31 mouse cellular contexts compared by ENCODE assay signal in genomic region chr13:3924483-3924882, GRCm38 (mm10). TPM values are rescaled to one million over a fixed set of nuclear protein-coding genes. Genes with fewer than 3 reads are reported as not detected.
DNase-seq lines count a peak whose midpoint lies in the region; ATAC-seq and TF ChIP-seq lines count a peak whose summit lies in the region.
"Had no signal": no experiment of that assay in that cellular context is flagged by ENCODE, and none has a peak within 500 bp of the region (broad histone marks: within the 10 kb centered on the region; RNA-seq: fewer than 3 reads in every experiment).

No protein-coding gene starts in this region.

- no peaks in the 10 kb centered on the region for H3K36me3 ChIP-seq in intestine, embryonic 14.5 days (ENCODE audit: control insufficient read depth, insufficient read depth, low read length)
- H3K36me3 ChIP-seq in intestine, embryonic 16.5 days (ENCODE audit: control insufficient read depth, insufficient read depth, low read length): no peaks in the 10 kb centered on the region
- H3K36me3 ChIP-seq in small intestine, adult 2 months (ENCODE audit: control insufficient read depth, insufficient read depth, low read length): peaks cover 3% of the 10 kb centered on the region; the same call in 1 of the 2 replicates
- no peaks in the 10 kb centered on the region for H3K36me3 ChIP-seq in hindbrain, embryonic 10.5 days
- H3K36me3 ChIP-seq: embryonic facial prominence, embryonic 13.5 days; embryonic facial prominence, embryonic 15.5 days; forebrain, embryonic 10.5 days; forebrain, embryonic 12.5 days had no signal

- no peaks in the 10 kb centered on the region for H3K27me3 ChIP-seq in intestine, embryonic 14.5 days (replicated peaks; ENCODE audit: control insufficient read depth, insufficient read depth, low read length)
- H3K27me3 ChIP-seq in intestine, embryonic 16.5 days (replicated peaks; ENCODE audit: control insufficient read depth, insufficient read depth, low read length): no peaks in the 10 kb centered on the region
- H3K27me3 ChIP-seq in small intestine, adult 2 months (ENCODE audit: control insufficient read depth, insufficient read depth, low read length): no peaks in the 10 kb centered on the region
- H3K27me3 ChIP-seq in hindbrain, embryonic 10.5 days (ENCODE audit: insufficient read depth, poor library complexity, severe bottlenecking): no peaks in the 10 kb centered on the region
- H3K27me3 ChIP-seq: embryonic facial prominence, embryonic 13.5 days; embryonic facial prominence, embryonic 15.5 days; forebrain, embryonic 12.5 days had no signal

- peak; percentile 68; the same call in 1 of the 2 replicates for TF ChIP-seq POLR2A in small intestine, adult 2 months (IDR thresholded peaks at IDR 0.05; ENCODE audit: low read depth, low read length)

- no peak overlapping the region for H3K4me3 ChIP-seq in intestine, embryonic 14.5 days (ENCODE audit: low read depth, low read length)
- peak overlapping the region; percentile 42 for H3K4me3 ChIP-seq in intestine, embryonic 16.5 days (ENCODE audit: low read length)
- H3K4me3 ChIP-seq in small intestine, adult 2 months (ENCODE audit: low read depth, low read length): no peak overlapping the region
- no peak overlapping the region for H3K4me3 ChIP-seq in hindbrain, embryonic 10.5 days
- H3K4me3 ChIP-seq: embryonic facial prominence, embryonic 13.5 days; embryonic facial prominence, embryonic 15.5 days; erythroblast, embryonic 14.5 days; forebrain, embryonic 10.5 days; forebrain, embryonic 12.5 days had no signal

- WGBS in intestine, embryonic 14.5 days: 68% methylated on average over 5 of the region's 5 CpGs
- 66% methylated on average over 5 of the region's 5 CpGs for WGBS in intestine, embryonic 16.5 days
- 44% methylated on average over 5 of the region's 5 CpGs for WGBS in small intestine, adult 2 months
- WGBS in hindbrain, embryonic 10.5 days: 85% methylated on average over 5 of the region's 5 CpGs

- TF ChIP-seq CTCF in small intestine, adult 2 months (IDR thresholded peaks at IDR 0.05; ENCODE audit: extremely low read depth, insufficient read length, insufficient replicate concordance, low read depth, low read length): no peak

- H3K9ac ChIP-seq in intestine, embryonic 14.5 days (ENCODE audit: low read length): no peak overlapping the region
- H3K9ac ChIP-seq in intestine, embryonic 16.5 days (ENCODE audit: low read depth, low read length): no peak overlapping the region
- H3K9ac ChIP-seq: embryonic facial prominence, embryonic 13.5 days; embryonic facial prominence, embryonic 15.5 days; forebrain, embryonic 12.5 days had no signal

- DNase-seq in intestine, embryonic 14.5 days (ENCODE audit: low spot score): no peak
- DNase-seq in cerebellum, adult 9-11 months: no peak
- DNase-seq in kidney, postnatal 25 days: no peak
- DNase-seq in left cerebral cortex, adult 18-20 months (ENCODE audit: low spot score in 2 of 2): no peak
- no peak for DNase-seq in hindbrain, embryonic 10.5 days (ENCODE audit: low spot score)
- DNase-seq: adrenal gland, adult 2 months; adrenal gland, postnatal 10 days; adrenal gland, postnatal 25 days; cerebellum, adult 11 months; cerebellum, adult 18-20 months; cerebellum, adult 8-10 months; cerebellum, postnatal 10 days; cerebellum, postnatal 25 days; embryo, embryonic 11 days had no signal

- H3K27ac ChIP-seq in intestine, embryonic 14.5 days (ENCODE audit: low read depth): no peak overlapping the region
- H3K27ac ChIP-seq in intestine, embryonic 16.5 days (ENCODE audit: low read length): peak overlapping the region; percentile 76; the same call in 1 of the 2 replicates
- H3K27ac ChIP-seq in small intestine, adult 2 months (ENCODE audit: insufficient read depth, low read depth, low read length): no peak overlapping the region
- no peak overlapping the region for H3K27ac ChIP-seq in hindbrain, embryonic 10.5 days
- H3K27ac ChIP-seq: embryonic facial prominence, embryonic 13.5 days; embryonic facial prominence, embryonic 15.5 days; forebrain, embryonic 10.5 days; forebrain, embryonic 12.5 days had no signal

- no peaks in the 10 kb centered on the region for H3K4me1 ChIP-seq in intestine, embryonic 14.5 days (replicated peaks; ENCODE audit: control insufficient read depth, insufficient read depth, low read length)
- H3K4me1 ChIP-seq in intestine, embryonic 16.5 days (ENCODE audit: control insufficient read depth, insufficient read depth, low read length): no peaks in the 10 kb centered on the region
- H3K4me1 ChIP-seq in small intestine, adult 2 months (ENCODE audit: control insufficient read depth, insufficient read depth, insufficient read length, low read length): peaks cover 2% of the 10 kb centered on the region; the same call in 1 of the 2 replicates
- H3K4me1 ChIP-seq in hindbrain, embryonic 10.5 days (replicated peaks): no peaks in the 10 kb centered on the region
- H3K4me1 ChIP-seq: embryonic facial prominence, embryonic 13.5 days; embryonic facial prominence, embryonic 15.5 days; forebrain, embryonic 10.5 days; forebrain, embryonic 12.5 days had no signal

- ATAC-seq in CD4-positive, CD25-positive, alpha-beta regulatory T cell, adult 4 months: peak; percentile 49
- no peak for ATAC-seq in intestine, embryonic 14.5 days (replicated peaks; ENCODE audit: low FRiP score, low TSS enrichment, low read depth)
- peak; percentile 62 for ATAC-seq in intestine, embryonic 16.5 days
- ATAC-seq: forebrain, embryonic 14.5 days; forebrain, embryonic 16.5 days had no signal

- H3K4me2 ChIP-seq in intestine, embryonic 14.5 days (ENCODE audit: low read length): peak overlapping the region; percentile 11; the same call in 1 of the 2 replicates
- no peak overlapping the region for H3K4me2 ChIP-seq in intestine, embryonic 16.5 days (ENCODE audit: low read depth, low read length)
- H3K4me2 ChIP-seq: embryonic facial prominence, embryonic 13.5 days; embryonic facial prominence, embryonic 15.5 days; forebrain, embryonic 12.5 days had no signal

- H3K9me3 ChIP-seq in intestine, embryonic 14.5 days (ENCODE audit: control insufficient read depth, low read length): no peaks in the 10 kb centered on the region
- H3K9me3 ChIP-seq in intestine, embryonic 16.5 days (ENCODE audit: control insufficient read depth, low read length): no peaks in the 10 kb centered on the region
- H3K9me3 ChIP-seq in hindbrain, embryonic 10.5 days: no peaks in the 10 kb centered on the region
- H3K9me3 ChIP-seq: embryonic facial prominence, embryonic 13.5 days; embryonic facial prominence, embryonic 15.5 days; forebrain, embryonic 10.5 days; forebrain, embryonic 12.5 days had no signal

RNA-seq across cellular contexts. Expression of gene Tubal3, which starts 6.4 kb away (rescaled TPM):
- under 1 TPM; 0.43 to 0.44 TPM for polyA plus RNA-seq in CD4-positive, CD25-positive, alpha-beta regulatory T cell, adult 4 months (2017; shearing (Covaris generic))
- 6.7 and 9.2 TPM in 2 replicates for polyA plus RNA-seq in intestine, embryonic 14.5 days (2014; fragmentation: Nextera tagmentation; extraction: Ambion mirVana)
- polyA plus RNA-seq in intestine, embryonic 16.5 days (2015; fragmentation: Nextera tagmentation; extraction: Ambion mirVana): 54.2 and 64.9 TPM in 2 replicates
- polyA plus RNA-seq in small intestine, adult 2 months (2012; rRNA removed): 18.3 and 52.6 TPM in 2 replicates
- not detected for total RNA-seq in left cerebral cortex, adult 18-20 months (2021)
- 0.12 TPM in 1 of 2 replicates, not detected in the other for polyA plus RNA-seq in hindbrain, embryonic 10.5 days (2016; fragmentation: Nextera tagmentation; extraction: Ambion mirVana)
- total RNA-seq: adrenal gland, adult 2 months; adrenal gland, postnatal 10 days; adrenal gland, postnatal 25 days; adrenal gland, postnatal 4 days; common myeloid progenitor, adult 5-6 weeks; ES-E14; MEL had no signal
- polyA plus RNA-seq: adrenal gland, adult 2 months; brain, embryonic 14.5 days; C2C12; embryonic facial prominence, embryonic 11.5 days; embryonic facial prominence, embryonic 13.5 days; embryonic facial prominence, embryonic 15.5 days; erythroblast, embryonic 14.5 days; forebrain, embryonic 10.5 days; forebrain, embryonic 12.5 days; forebrain, embryonic 14.5 days had no signal

RNA-seq across cellular contexts. Expression of gene Net1, which starts 6.5 kb away (rescaled TPM):
- 10 to 100 TPM; 26.6 to 31.7 TPM for polyA plus RNA-seq in CD4-positive, CD25-positive, alpha-beta regulatory T cell, adult 4 months (2017; shearing (Covaris generic))
- 83.5 and 86.4 TPM in 2 replicates for polyA plus RNA-seq in intestine, embryonic 14.5 days (2014; fragmentation: Nextera tagmentation; extraction: Ambion mirVana)
- polyA plus RNA-seq in intestine, embryonic 16.5 days (2015; fragmentation: Nextera tagmentation; extraction: Ambion mirVana): 146 and 148 TPM in 2 replicates
- 16.8 and 64.6 TPM in 2 replicates for polyA plus RNA-seq in small intestine, adult 2 months (2012; rRNA removed)
- total RNA-seq in left cerebral cortex, adult 18-20 months (2021): 10 to 100 TPM; 36.9 to 42.4 TPM
- 40.3 and 49.5 TPM in 2 replicates for polyA plus RNA-seq in hindbrain, embryonic 10.5 days (2016; fragmentation: Nextera tagmentation; extraction: Ambion mirVana)

RNA-seq across cellular contexts. Expression of gene Ucn3, which starts 20.7 kb away (rescaled TPM):
- polyA plus RNA-seq in CD4-positive, CD25-positive, alpha-beta regulatory T cell, adult 4 months (2017; shearing (Covaris generic)): not detected
- 0.12 TPM in 1 of 2 replicates, not detected in the other for polyA plus RNA-seq in intestine, embryonic 14.5 days (2014; fragmentation: Nextera tagmentation; extraction: Ambion mirVana)
- 0.66 and 0.81 TPM in 2 replicates for polyA plus RNA-seq in intestine, embryonic 16.5 days (2015; fragmentation: Nextera tagmentation; extraction: Ambion mirVana)
- 1.2 and 1.3 TPM in 2 replicates for polyA plus RNA-seq in small intestine, adult 2 months (2012; rRNA removed)
- under 1 TPM in 1 of 2 experiments, not detected in 1; 0.45 TPM for total RNA-seq in left cerebral cortex, adult 18-20 months (2021)
- polyA plus RNA-seq in hindbrain, embryonic 10.5 days (2016; fragmentation: Nextera tagmentation; extraction: Ambion mirVana): not detected in 2 replicates
- total RNA-seq: adrenal gland, adult 2 months; adrenal gland, postnatal 10 days; adrenal gland, postnatal 25 days; common myeloid progenitor, adult 5-6 weeks; ES-E14; MEL had no signal
- polyA plus RNA-seq: adrenal gland, adult 2 months; C2C12; embryonic facial prominence, embryonic 11.5 days; embryonic facial prominence, embryonic 13.5 days; embryonic facial prominence, embryonic 15.5 days; erythroblast, embryonic 14.5 days; forebrain, embryonic 10.5 days; forebrain, embryonic 12.5 days; forebrain, embryonic 14.5 days had no signal
